Mouse (Mus musculus) myocyte (in vitro differentiated cells): Measurements from ENCODE around the gene Mapk10. TPM values are rescaled to one million over a fixed set of nuclear protein-coding genes. Genes with fewer than 3 reads are reported as not detected.

ENCODE experiments used
- H3K27me3 ChIP-seq: one replicate; pipeline ENCODE4 v1.6.1; 2011; ENCODE audit not compliant: control insufficient read depth, insufficient read depth, insufficient read length
- H3K36me3 ChIP-seq: one replicate; pipeline ENCODE4 v1.6.1; 2011; ENCODE audit not compliant: control insufficient read depth, insufficient read depth
- H3K4me2 ChIP-seq: one replicate; pipeline ENCODE4 v1.6.1; 2011; ENCODE audit warnings: low read depth, control low read depth
- H3K4me3 ChIP-seq: one replicate; pipeline ENCODE4 v1.5.1; 2011; ENCODE audit warnings: mild to moderate bottlenecking, control low read depth, moderate library complexity
- H3K79me2 ChIP-seq: one replicate; pipeline ENCODE4 v1.6.1; 2011; ENCODE audit not compliant: control insufficient read depth, insufficient read depth
- H3ac ChIP-seq: one replicate; pipeline ENCODE4 v1.6.1; 2011; ENCODE audit not compliant: control insufficient read depth, insufficient read length
- CEBPB ChIP-seq: IDR thresholded peaks from 2 replicates; pipeline ENCODE4 v1.6.1; 2011; ENCODE audit warnings: mild to moderate bottlenecking, moderate library complexity; ENCODE audit not compliant: poor library complexity, insufficient read depth, severe bottlenecking
- TCF3 ChIP-seq: IDR thresholded peaks from one replicate; pipeline ENCODE4 v1.6.1; 2011; ENCODE audit warnings: low read depth, control low read depth; ENCODE audit not compliant: insufficient read length
- polyA plus RNA-seq: library from polyadenylated mRNA; unstranded; fragments of >200 nt; fragmentation: generic; extraction: Trizol; gene quantifications from one replicate; pipeline ENCODE4 v1.2.1, GENCODE M21; 2012; ENCODE audit warnings: missing spikeins

Mapk10 gene
- polyA plus RNA-seq, 1 experiment = 0.05 TPM

- Histone ChIP-seq H3K27me3 (no peaks in the 10 kb centered on the region), H3K4me2 (no peak overlapping the region), H3K4me3 (no peak overlapping the region), H3K36me3 (no peaks in the 10 kb centered on the region), H3ac (no peak overlapping the region), H3K79me2 (no peaks in the 10 kb centered on the region)
- TF ChIP-seq CEBPB = peak; percentile 77
- no peak for TF ChIP-seq TCF3
Observed at GRCm38 (mm10) chr5:102858047-102858446, 353.1 kb downstream of the Mapk10 start.

Other genes with a start within 250 kb of the Mapk10 start
- gene Ptpn13, start 213.9 kb upstream of the Mapk10 start, polyA plus RNA-seq = 5.3 TPM